Mouse (Mus musculus): ENCODE data around the gene Sult3a1.

DNA sequence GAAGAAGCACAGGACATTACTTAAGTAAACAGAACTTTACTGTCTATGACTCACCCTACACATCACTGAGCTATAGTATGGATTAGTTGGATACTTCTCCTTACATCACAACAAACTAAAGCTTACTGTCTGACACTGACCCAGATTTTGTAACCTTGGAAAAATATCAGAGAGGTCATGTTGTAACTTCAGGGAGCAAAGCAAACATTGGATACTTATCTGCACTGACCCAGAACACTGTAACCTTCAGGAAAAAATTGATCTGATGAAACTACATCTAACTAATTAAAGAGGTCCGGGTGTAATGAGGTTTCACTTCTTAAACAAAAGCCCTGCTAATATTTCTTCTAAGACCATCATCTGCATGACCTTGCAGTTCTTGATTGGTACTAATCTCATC, 40.6 kb upstream of the Sult3a1 start:
- TF ChIP-seq CTCF (conservative IDR thresholded peaks at IDR 0.05; ENCODE audit: insufficient read depth, insufficient read length, low read depth, low read length) (no peak), POLR2A (IDR thresholded peaks at IDR 0.05; ENCODE audit: low read depth, low read length) (no peak)
